Mouse (Mus musculus): Measurements from ENCODE around the gene 1700092M07Rik.
A peak's percentile ranks its signal among the peaks of the same experiment; 100 is the strongest.

GRCm38 (mm10) chr19:8706132-8706667, 34.3 kb upstream of the 1700092M07Rik start:
- TF ChIP-seq CTCF (IDR thresholded peaks at IDR 0.05; ENCODE audit: low read depth, low read length) (no peak), GATA1 (IDR thresholded peaks at IDR 0.05; ENCODE audit: borderline replicate concordance, low read length) (no peak), TAL1 (conservative IDR thresholded peaks at IDR 0.05; ENCODE audit: low read depth, low read length) (no peak), GATA2 (IDR thresholded peaks at IDR 0.05; ENCODE audit: borderline replicate concordance, low read depth, low read length) (no peak), POLR2AphosphoS5 (IDR thresholded peaks at IDR 0.05; ENCODE audit: insufficient replicate concordance, low read depth, low read length) (0 out of 2 replicates have a peak, but pooled peaks have one; percentile 28)

All from G1E (cell line).